Mouse (Mus musculus) myocyte (in vitro differentiated cells): ENCODE results near the gene Klk1b1.

ENCODE experiments used
- E2F4 ChIP-seq: IDR thresholded peaks from one replicate; pipeline ENCODE4 v1.6.1; 2011; ENCODE audit warnings: mild to moderate bottlenecking, control low read depth, moderate library complexity; ENCODE audit not compliant: insufficient read depth
- MAX ChIP-seq: IDR thresholded peaks from one replicate; pipeline ENCODE4 v1.6.1; 2011; ENCODE audit warnings: low read depth, mild to moderate bottlenecking, control low read depth
- MYOD1 ChIP-seq, 3 experiments: IDR thresholded peaks; one replicate each; pipeline ENCODE4 v1.6.1; 2011; ENCODE audit warnings: control low read depth in 2 of 3, low read depth in 2 of 3, mild to moderate bottlenecking in 2 of 3, moderate library complexity in 1 of 3; ENCODE audit not compliant: insufficient read length in 2 of 3, control insufficient read depth in 1 of 3
- MYOG ChIP-seq, 3 experiments: IDR thresholded peaks; one replicate each; pipeline ENCODE4 v1.6.1; 2011; ENCODE audit warnings: control low read depth in 2 of 3, low read depth in 2 of 3, mild to moderate bottlenecking in 2 of 3; ENCODE audit not compliant: insufficient read length in 2 of 3, control insufficient read depth in 1 of 3, insufficient read depth in 1 of 3
- POLR2A ChIP-seq: IDR thresholded peaks from one replicate; pipeline ENCODE4 v1.6.1; 2011; ENCODE audit warnings: low read depth, mild to moderate bottlenecking, control low read depth, moderate library complexity; ENCODE audit not compliant: insufficient read length
- POLR2AphosphoS2 ChIP-seq: IDR thresholded peaks from one replicate; pipeline ENCODE4 v1.6.1; 2011; ENCODE audit warnings: low read depth, control low read depth; ENCODE audit not compliant: insufficient read length
- SRF ChIP-seq: IDR thresholded peaks from one replicate; pipeline ENCODE4 v1.6.1; 2011; ENCODE audit warnings: low read depth; ENCODE audit not compliant: control insufficient read depth, insufficient read length
- TCF12 ChIP-seq: IDR thresholded peaks from one replicate; pipeline ENCODE4 v1.6.1; 2011; ENCODE audit warnings: mild to moderate bottlenecking, control low read depth; ENCODE audit not compliant: poor library complexity, insufficient read depth, severe bottlenecking
- TCF3 ChIP-seq: IDR thresholded peaks from one replicate; pipeline ENCODE4 v1.6.1; 2011; ENCODE audit warnings: low read depth, control low read depth; ENCODE audit not compliant: insufficient read length
- USF1 ChIP-seq: IDR thresholded peaks from one replicate; pipeline ENCODE4 v1.6.1; 2011; ENCODE audit warnings: low read depth, mild to moderate bottlenecking, control low read depth, moderate library complexity

DNA sequence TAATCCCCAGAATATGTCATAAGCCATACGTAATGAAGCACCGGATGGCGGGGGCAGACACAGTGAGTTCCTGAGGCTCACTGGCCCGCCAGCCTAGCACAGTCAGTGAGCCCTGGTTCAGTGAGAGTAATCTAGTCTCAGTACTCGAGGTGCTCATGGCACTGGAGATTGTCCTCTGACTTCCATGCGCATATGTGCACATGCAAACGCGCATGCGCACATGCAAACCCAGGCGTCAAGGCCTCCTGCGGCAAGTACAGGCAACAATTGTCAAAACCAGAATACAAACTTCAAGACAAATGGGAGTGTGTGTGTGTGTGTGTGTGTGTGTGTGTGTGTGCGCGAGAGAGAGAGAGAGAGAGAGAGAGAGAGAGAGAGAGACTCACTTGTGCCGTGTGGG lies 30.0 kb upstream of the Klk1b1 start:
- TF ChIP-seq POLR2A, result no peak
- no peak for TF ChIP-seq MYOG (IDR thresholded peaks at IDR 0.05; ENCODE audit: control insufficient read depth in 1 of 3, insufficient read depth in 1 of 3, insufficient read length in 2 of 3, low read depth in 2 of 3)
- no peak for TF ChIP-seq TCF12
- TF ChIP-seq MAX, result no peak
- TF ChIP-seq USF1, result no peak
- no peak for TF ChIP-seq E2F4
- no peak for TF ChIP-seq TCF3
- TF ChIP-seq MYOD1 (IDR thresholded peaks at IDR 0.05; ENCODE audit: control insufficient read depth in 1 of 3, insufficient read length in 2 of 3, low read depth in 2 of 3), result no peak
- TF ChIP-seq SRF, result no peak
- no peak for TF ChIP-seq POLR2AphosphoS2
